14 mouse cellular contexts compared by ENCODE assay signal in genomic region chr2:57617258-57617657, GRCm38 (mm10).
DNase-seq lines count a peak whose midpoint lies in the region; ATAC-seq lines count a peak whose summit lies in the region.
"Had no signal": no experiment of that assay in that cellular context is flagged by ENCODE, and none has a peak within 500 bp of the region (broad histone marks: within the 10 kb centered on the region; RNA-seq: fewer than 3 reads in every experiment).

No protein-coding gene starts in this region.

- H3K4me2 ChIP-seq in heart, embryonic 14.5 days (ENCODE audit: low read length) = peak overlapping the region; percentile 72
- H3K4me2 ChIP-seq in embryonic facial prominence, embryonic 12.5 days (replicated peaks) = peak overlapping the region; percentile 59; the same call in 1 of the 2 replicates
- peak overlapping the region; percentile 65 for H3K4me2 ChIP-seq in hindbrain, embryonic 12.5 days (replicated peaks)
- H3K4me2 ChIP-seq in midbrain, embryonic 12.5 days (replicated peaks) = peak overlapping the region; percentile 54; the same call in 1 of the 2 replicates

- no peaks in the 10 kb centered on the region for H3K9me3 ChIP-seq in heart, embryonic 14.5 days (ENCODE audit: control insufficient read depth, low read length)
- H3K9me3 ChIP-seq in embryonic facial prominence, embryonic 12.5 days = no peaks in the 10 kb centered on the region
- H3K9me3 ChIP-seq in hindbrain, embryonic 12.5 days (replicated peaks) = no peaks in the 10 kb centered on the region
- H3K9me3 ChIP-seq in midbrain, embryonic 12.5 days = no peaks in the 10 kb centered on the region

- DNase-seq in heart, adult 18-20 months = no peak
- DNase-seq in adrenal gland, adult 2 months = no peak
- no peak for DNase-seq in left cerebral cortex, adult 9 months (ENCODE audit: low spot score in 2 of 2)
- DNase-seq in retina, embryonic 14.5 days (ENCODE audit: low spot score) = no peak
- DNase-seq: adrenal gland, postnatal 36 days; lung, adult 2 months; right cerebral cortex, postnatal 4 days; thymus, adult 18-20 months had no signal

- peak overlapping the region in 1 of 2 experiments; percentile 47; a peak in 2 of 4 replicates for H3K4me3 ChIP-seq in heart, embryonic 14.5 days (ENCODE audit: control insufficient read depth in 1 of 2, insufficient read depth in 1 of 2, low read depth in 1 of 2, low read length in 2 of 2)
- H3K4me3 ChIP-seq in embryonic facial prominence, embryonic 12.5 days = no peak overlapping the region
- no peak overlapping the region for H3K4me3 ChIP-seq in hindbrain, embryonic 12.5 days
- no peak overlapping the region for H3K4me3 ChIP-seq in midbrain, embryonic 12.5 days
- H3K4me3 ChIP-seq: erythroblast, embryonic 14.5 days; myocyte had no signal

- no peak for ATAC-seq in heart, embryonic 14.5 days (ENCODE audit: insufficient number of reproducible peaks, insufficient read depth, low FRiP score, low read depth)
- no peak for ATAC-seq in embryonic facial prominence, embryonic 12.5 days (ENCODE audit: insufficient number of reproducible peaks, insufficient read depth, low FRiP score, low TSS enrichment)
- no peak for ATAC-seq in hindbrain, embryonic 12.5 days (ENCODE audit: low FRiP score)
- no peak for ATAC-seq in midbrain, embryonic 12.5 days (ENCODE audit: low FRiP score, low read depth)

- H3K4me1 ChIP-seq in heart, embryonic 14.5 days (ENCODE audit: control insufficient read depth in 2 of 2, insufficient read depth in 2 of 2, low read length in 2 of 2) = no peaks in the 10 kb centered on the region
- peaks cover 5% of the 10 kb centered on the region; the same call in 1 of the 2 replicates for H3K4me1 ChIP-seq in embryonic facial prominence, embryonic 12.5 days
- peaks cover 12% of the 10 kb centered on the region for H3K4me1 ChIP-seq in hindbrain, embryonic 12.5 days
- H3K4me1 ChIP-seq in midbrain, embryonic 12.5 days = peaks cover 14% of the 10 kb centered on the region

- H3K27me3 ChIP-seq in heart, embryonic 14.5 days (ENCODE audit: control insufficient read depth, insufficient read depth, low read length) = no peaks in the 10 kb centered on the region
- H3K27me3 ChIP-seq in embryonic facial prominence, embryonic 12.5 days = no peaks in the 10 kb centered on the region
- H3K27me3 ChIP-seq in hindbrain, embryonic 12.5 days = no peaks in the 10 kb centered on the region
- H3K27me3 ChIP-seq in midbrain, embryonic 12.5 days = no peaks in the 10 kb centered on the region

- H3K27ac ChIP-seq in heart, embryonic 14.5 days (replicated peaks in 1 of 2; ENCODE audit: control insufficient read depth in 1 of 2, insufficient read depth in 1 of 2, low read depth in 2 of 2, low read length in 2 of 2) = no peak overlapping the region
- H3K27ac ChIP-seq in embryonic facial prominence, embryonic 12.5 days = no peak overlapping the region
- no peak overlapping the region for H3K27ac ChIP-seq in hindbrain, embryonic 12.5 days
- no peak overlapping the region for H3K27ac ChIP-seq in midbrain, embryonic 12.5 days (replicated peaks)

- no peak overlapping the region for H3K9ac ChIP-seq in heart, embryonic 14.5 days (ENCODE audit: low read length)
- no peak overlapping the region for H3K9ac ChIP-seq in embryonic facial prominence, embryonic 12.5 days
- H3K9ac ChIP-seq in hindbrain, embryonic 12.5 days = no peak overlapping the region
- H3K9ac ChIP-seq in midbrain, embryonic 12.5 days (replicated peaks) = no peak overlapping the region

- 86% methylated on average over 2 of the region's 2 CpGs for WGBS in heart, embryonic 14.5 days
- WGBS in embryonic facial prominence, embryonic 12.5 days = 75% methylated on average over 2 of the region's 2 CpGs
- 78% methylated on average over 2 of the region's 2 CpGs for WGBS in hindbrain, embryonic 12.5 days
- 82% methylated on average over 2 of the region's 2 CpGs for WGBS in midbrain, embryonic 12.5 days

- no peaks in the 10 kb centered on the region for H3K36me3 ChIP-seq in heart, embryonic 14.5 days (ENCODE audit: control insufficient read depth, insufficient read depth, low read length)
- H3K36me3 ChIP-seq in embryonic facial prominence, embryonic 12.5 days = no peaks in the 10 kb centered on the region
- no peaks in the 10 kb centered on the region for H3K36me3 ChIP-seq in hindbrain, embryonic 12.5 days
- no peaks in the 10 kb centered on the region for H3K36me3 ChIP-seq in midbrain, embryonic 12.5 days
